Mouse (Mus musculus): ENCODE measurements around the gene Tbc1d9. TPM values are rescaled to one million over a fixed set of nuclear protein-coding genes. Genes with fewer than 3 reads are reported as not detected.

Tbc1d9 gene
- polyA plus RNA-seq (2017; shearing (Covaris generic)): 0.16 TPM

DNA sequence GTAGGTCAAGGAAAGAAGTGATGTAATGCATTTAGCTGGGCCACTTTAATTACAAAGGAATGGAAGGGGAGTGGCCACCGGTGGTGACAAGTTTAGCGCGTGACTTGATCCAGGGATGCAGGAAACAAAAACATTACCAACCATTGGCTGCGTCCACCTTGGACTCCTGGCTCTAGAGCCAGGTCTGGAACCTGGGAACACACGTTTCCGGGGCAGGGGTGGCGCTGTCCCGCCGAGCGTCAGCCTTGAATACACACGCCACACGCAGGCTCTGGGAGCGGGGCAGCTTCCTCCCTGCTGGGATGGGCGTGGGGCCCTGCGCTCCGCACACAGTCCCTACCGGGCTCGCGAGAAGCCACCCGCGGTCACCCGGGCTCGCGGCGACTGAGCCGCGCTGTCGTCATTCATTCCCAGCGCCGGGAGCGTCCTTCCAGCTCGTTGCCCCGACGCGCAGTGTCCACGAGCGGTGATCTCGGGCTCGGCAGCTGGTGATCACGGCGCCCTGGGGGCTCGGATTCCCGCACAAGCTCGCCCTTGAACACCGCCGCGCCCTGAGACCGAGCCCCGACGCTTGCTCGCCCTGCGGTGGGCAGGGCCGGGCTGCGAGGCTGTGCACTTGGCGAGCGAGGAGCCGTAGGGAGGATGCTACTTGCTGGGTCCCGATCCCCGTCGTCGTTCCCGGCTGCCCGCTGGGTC lies at the start of gene Tbc1d9:
TSS of gene Tbc1d9 (plus strand) at position 118 of the 696 bp plus-strand sequence.

GRCm38 (mm10) chr8:83165931-83166867 lies 1.0 kb downstream of the Tbc1d9 start, which contains the start of gene Gm10645:
Gm10645 (minus strand) TSS chr8:83166170.

DNA sequence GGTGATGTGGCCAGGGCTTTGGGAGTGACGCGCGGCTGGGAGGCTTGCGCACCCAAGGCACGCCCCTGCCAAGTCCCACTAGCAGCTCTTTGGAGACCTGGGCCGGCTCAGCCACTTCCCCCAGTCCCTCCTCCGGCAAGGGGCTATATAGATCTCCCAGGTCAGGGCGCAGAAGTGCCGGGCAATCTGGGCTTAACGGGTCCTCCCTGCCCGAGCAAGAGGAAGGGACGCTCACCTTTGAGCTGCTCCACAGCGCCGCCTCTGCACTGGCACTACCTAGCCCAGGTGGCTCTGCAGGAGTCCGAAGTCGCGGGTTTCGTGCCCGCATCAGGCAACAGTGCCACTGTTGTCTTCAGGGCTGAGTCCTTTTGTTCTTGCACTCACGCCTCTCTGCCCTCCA lies 125.0 kb downstream of the Tbc1d9 start, which contains the start of gene Ucp1:
TSS of gene Ucp1 (plus strand) at position 177 of the 400 bp plus-strand sequence.

Other genes with a start within 250 kb of the Tbc1d9 start
- not detected for gene Gm10645, start 818 bp downstream of the Tbc1d9 start, polyA plus RNA-seq (2017; shearing (Covaris generic))
- not detected for gene Ucp1, start 125.0 kb downstream of the Tbc1d9 start, polyA plus RNA-seq (2017; shearing (Covaris generic))
- 10.5 TPM for gene Elmod2, start 167.1 kb downstream of the Tbc1d9 start, polyA plus RNA-seq (2017; shearing (Covaris generic))
- not detected for gene Mgat4d, start 183.1 kb downstream of the Tbc1d9 start, polyA plus RNA-seq (2017; shearing (Covaris generic))
- not detected for gene Clgn, start 224.5 kb downstream of the Tbc1d9 start, polyA plus RNA-seq (2017; shearing (Covaris generic))

Data from CD4-positive, CD25-positive, alpha-beta regulatory T cell (primary cell).